Mouse (Mus musculus): ENCODE data around the gene Pnn. TPM values are rescaled to one million over a fixed set of nuclear protein-coding genes. Genes with fewer than 3 reads are reported as not detected.

The Pnn gene
- polyA plus RNA-seq, 1 experiment from 2014 or later, result 88.9 TPM

- Histone ChIP-seq H3K27ac (ENCODE audit: low read length) (no peak overlapping the region), H3K4me1 (ENCODE audit: insufficient read depth, low read length) (no peaks in the 10 kb centered on the region), H3K4me3 (ENCODE audit: low read length) (no peak overlapping the region), H3K36me3 (ENCODE audit: insufficient read depth, low read length) (no peaks in the 10 kb centered on the region), H3K4me2 (replicated peaks; ENCODE audit: low read depth, low read length) (no peak overlapping the region), H3K9me3 (ENCODE audit: low read length) (no peaks in the 10 kb centered on the region), H3K9ac (replicated peaks; ENCODE audit: low read length) (no peak overlapping the region), H3K27me3 (ENCODE audit: insufficient read depth, low read length) (no peaks in the 10 kb centered on the region)
- whole genome bisulfite sequencing, result 73% methylated on average over 5 of the region's 5 CpGs
- no peak for ATAC-seq (ENCODE audit: low FRiP score, low TSS enrichment)
Observed at GRCm38 (mm10) chr12:59104771-59105170, 38.1 kb downstream of the Pnn start.

- H3K9me3 ChIP-seq (ENCODE audit: low read length), result no peaks in the 10 kb centered on the region
- ATAC-seq (ENCODE audit: low FRiP score, low TSS enrichment), result no peak
Observed at GRCm38 (mm10) chr12:59105914-59106313, 39.2 kb downstream of the Pnn start.

DNA sequence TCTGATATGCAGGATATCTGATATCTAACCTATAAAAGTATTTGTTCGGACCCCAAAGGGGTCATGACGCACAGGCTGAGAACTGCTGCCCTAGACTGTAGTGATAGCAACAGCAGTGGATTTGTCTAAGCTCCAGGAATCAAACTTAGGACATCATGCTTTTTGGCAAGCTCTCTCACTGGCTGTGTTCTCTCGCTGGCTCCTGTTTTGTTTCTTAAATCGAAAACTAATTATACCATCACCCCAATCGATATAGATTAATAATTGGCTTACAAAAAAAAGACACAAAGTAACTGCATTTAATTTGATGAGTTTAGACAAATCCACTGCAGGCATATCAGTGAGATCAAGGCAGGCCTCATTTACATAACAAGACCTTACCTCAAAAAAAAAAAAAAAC lies 39.8 kb downstream of the Pnn start:
- Histone ChIP-seq H3K4me1 (ENCODE audit: insufficient read depth, low read length) (no peaks in the 10 kb centered on the region), H3K27me3 (ENCODE audit: insufficient read depth, low read length) (no peaks in the 10 kb centered on the region), H3K27ac (ENCODE audit: low read length) (no peak overlapping the region), H3K9ac (replicated peaks; ENCODE audit: low read length) (no peak overlapping the region), H3K9me3 (ENCODE audit: low read length) (no peaks in the 10 kb centered on the region), H3K36me3 (ENCODE audit: insufficient read depth, low read length) (no peaks in the 10 kb centered on the region), H3K4me2 (replicated peaks; ENCODE audit: low read depth, low read length) (no peak overlapping the region), H3K4me3 (ENCODE audit: low read length) (no peak overlapping the region)
- ATAC-seq (ENCODE audit: low FRiP score, low TSS enrichment), result no peak
- WGBS, result 88% methylated on average over 5 of the region's 5 CpGs

More at GRCm38 (mm10) chr12:59105914-59106313, 39.2 kb downstream of the Pnn start:
- 64% methylated on average over 6 of the region's 6 CpGs for WGBS
- no peak overlapping the region for H3K4me3 ChIP-seq (ENCODE audit: low read length)
- H3K4me2 ChIP-seq (replicated peaks; ENCODE audit: low read depth, low read length), result no peak overlapping the region
- no peaks in the 10 kb centered on the region for H3K4me1 ChIP-seq (ENCODE audit: insufficient read depth, low read length)
- H3K27ac ChIP-seq (ENCODE audit: low read length), result no peak overlapping the region
- no peaks in the 10 kb centered on the region for H3K36me3 ChIP-seq (ENCODE audit: insufficient read depth, low read length)
- no peaks in the 10 kb centered on the region for H3K27me3 ChIP-seq (ENCODE audit: insufficient read depth, low read length)
- H3K9ac ChIP-seq (replicated peaks; ENCODE audit: low read length), result no peak overlapping the region

DNA sequence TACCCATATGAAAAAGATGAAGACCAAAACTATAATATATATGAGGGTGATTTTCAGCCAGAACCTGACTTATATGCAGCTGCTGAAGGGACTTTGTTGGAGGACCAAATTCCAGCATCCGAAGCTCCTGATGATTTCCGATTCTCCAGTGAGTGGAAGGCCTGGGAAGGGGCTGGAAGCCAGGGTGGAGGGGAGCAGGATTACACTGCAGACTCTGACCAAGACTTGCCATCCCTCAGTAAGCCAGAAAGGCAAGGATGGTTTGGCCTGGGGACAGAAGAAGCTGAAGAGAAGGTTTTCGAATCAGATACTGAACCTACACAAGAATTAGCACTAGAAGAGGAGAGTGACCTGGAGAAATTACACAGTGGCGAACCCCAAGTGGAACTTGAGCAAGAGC lies 41.2 kb downstream of the Pnn start:
- H3K4me3 ChIP-seq (ENCODE audit: low read length), result no peak overlapping the region
- no peaks in the 10 kb centered on the region for H3K9me3 ChIP-seq (ENCODE audit: low read length)
- WGBS, result 89% methylated on average over 4 of the region's 4 CpGs
- H3K9ac ChIP-seq (replicated peaks; ENCODE audit: low read length), result no peak overlapping the region
- H3K27me3 ChIP-seq (ENCODE audit: insufficient read depth, low read length), result no peaks in the 10 kb centered on the region
- H3K4me1 ChIP-seq (ENCODE audit: insufficient read depth, low read length), result no peaks in the 10 kb centered on the region
- H3K4me2 ChIP-seq (replicated peaks; ENCODE audit: low read depth, low read length), result no peak overlapping the region
- no peak for ATAC-seq (ENCODE audit: low FRiP score, low TSS enrichment)
- H3K27ac ChIP-seq (ENCODE audit: low read length), result no peak overlapping the region
- no peaks in the 10 kb centered on the region for H3K36me3 ChIP-seq (ENCODE audit: insufficient read depth, low read length)

- Histone ChIP-seq H3K9ac (replicated peaks; ENCODE audit: low read length) (no peak overlapping the region), H3K4me1 (ENCODE audit: insufficient read depth, low read length) (no peaks in the 10 kb centered on the region), H3K9me3 (ENCODE audit: low read length) (no peaks in the 10 kb centered on the region), H3K27ac (ENCODE audit: low read length) (no peak overlapping the region), H3K27me3 (ENCODE audit: insufficient read depth, low read length) (no peaks in the 10 kb centered on the region), H3K4me3 (ENCODE audit: low read length) (no peak overlapping the region), H3K4me2 (replicated peaks; ENCODE audit: low read depth, low read length) (no peak overlapping the region), H3K36me3 (ENCODE audit: insufficient read depth, low read length) (no peaks in the 10 kb centered on the region)
- 77% methylated on average over 3 of the region's 3 CpGs for WGBS
- no peak for ATAC-seq (ENCODE audit: low FRiP score, low TSS enrichment)
Observed at GRCm38 (mm10) chr12:59117184-59117583, 50.5 kb downstream of the Pnn start.

Other genes with a start within 250 kb of the Pnn start
- gene Sec23a, start 54.9 kb upstream of the Pnn start, polyA plus RNA-seq (2015; fragmentation: Nextera tagmentation; extraction: Ambion mirVana), result 78.7 and 83.9 TPM in 2 replicates
- 30.3 and 30.7 TPM in 2 replicates for gene Gemin2, start 53.5 kb upstream of the Pnn start, polyA plus RNA-seq (2015; fragmentation: Nextera tagmentation; extraction: Ambion mirVana)
- gene Trappc6b, start 5.4 kb upstream of the Pnn start, polyA plus RNA-seq (2015; fragmentation: Nextera tagmentation; extraction: Ambion mirVana), result 94.4 and 97.3 TPM in 2 replicates
- gene Mia2, start 28.9 kb downstream of the Pnn start, polyA plus RNA-seq (2015; fragmentation: Nextera tagmentation; extraction: Ambion mirVana), result 68.5 and 72.8 TPM in 2 replicates
- gene Fbxo33, start 152.8 kb downstream of the Pnn start, polyA plus RNA-seq (2015; fragmentation: Nextera tagmentation; extraction: Ambion mirVana), result 4.5 and 6.4 TPM in 2 replicates

Data from kidney, embryonic 16.5 days (tissue).